Mouse (Mus musculus) liver, embryonic 12.5 days (tissue): ENCODE measurements around the gene Lrrc37a. TPM values are rescaled to one million over a fixed set of nuclear protein-coding genes. Genes with fewer than 3 reads are reported as not detected.
"Not testable (repeated sequence)": the region's sequence is repeated elsewhere in the genome, so short reads cannot be mapped to it uniquely, and the experiment has no call there.

Experiments
- ATAC-seq: fragments of 200-750 bp; cut with Nextera tagmentation; 2 replicates; pipeline ENCODE4 v1.8.0; 2017; ENCODE audit warnings: moderate number of reproducible peaks, mild to moderate bottlenecking, moderate library complexity
- H3K27ac ChIP-seq: fragments of 300-500 bp; sonication (generic); 2 replicates; pipeline ENCODE4 v1.5.1; 2016; ENCODE audit warnings: mild to moderate bottlenecking
- H3K27me3 ChIP-seq: fragments of 300-500 bp; sonication (generic); replicated peaks from 2 replicates; pipeline ENCODE4 v1.6.1; 2016; ENCODE audit warnings: mild to moderate bottlenecking, moderate library complexity
- H3K36me3 ChIP-seq: fragments of 300-500 bp; sonication (generic); 2 replicates; pipeline ENCODE4 v1.6.1; 2016; ENCODE audit warnings: mild to moderate bottlenecking, moderate library complexity
- H3K4me1 ChIP-seq: fragments of 300-500 bp; sonication (generic); 2 replicates; pipeline ENCODE4 v1.6.1; 2016
- H3K4me2 ChIP-seq: fragments of 300-500 bp; sonication (generic); 2 replicates; pipeline ENCODE4 v1.6.1; 2016; ENCODE audit warnings: mild to moderate bottlenecking, moderate library complexity
- H3K4me3 ChIP-seq: fragments of 300-500 bp; sonication (generic); 2 replicates; pipeline ENCODE4 v1.5.1; 2016; ENCODE audit warnings: mild to moderate bottlenecking, moderate library complexity
- H3K9ac ChIP-seq: fragments of 300-500 bp; sonication (generic); 2 replicates; pipeline ENCODE4 v1.6.1; 2016; ENCODE audit warnings: mild to moderate bottlenecking, moderate library complexity
- H3K9me3 ChIP-seq: fragments of 300-500 bp; sonication (generic); replicated peaks from 2 replicates; pipeline ENCODE4 v1.6.1; 2016; ENCODE audit warnings: mild to moderate bottlenecking, moderate library complexity
- WGBS: fragments of 180-500 bp; shearing (Covaris S2); methylation state at CpG from one replicate; pipeline ENCODE4 v1.1.7; 2016; ENCODE audit not compliant: insufficient replicate concordance; 5-methylcytosine and 5-hydroxymethylcytosine counted together
- polyA plus RNA-seq: library from polyadenylated mRNA; unstranded; fragments of >200 nt; fragmentation: Nextera tagmentation; extraction: Ambion mirVana; gene quantifications from 2 replicates; pipeline ENCODE4 v1.2.1, GENCODE M21; 2016

Lrrc37a gene
- polyA plus RNA-seq = not detected in 2 replicates

DNA sequence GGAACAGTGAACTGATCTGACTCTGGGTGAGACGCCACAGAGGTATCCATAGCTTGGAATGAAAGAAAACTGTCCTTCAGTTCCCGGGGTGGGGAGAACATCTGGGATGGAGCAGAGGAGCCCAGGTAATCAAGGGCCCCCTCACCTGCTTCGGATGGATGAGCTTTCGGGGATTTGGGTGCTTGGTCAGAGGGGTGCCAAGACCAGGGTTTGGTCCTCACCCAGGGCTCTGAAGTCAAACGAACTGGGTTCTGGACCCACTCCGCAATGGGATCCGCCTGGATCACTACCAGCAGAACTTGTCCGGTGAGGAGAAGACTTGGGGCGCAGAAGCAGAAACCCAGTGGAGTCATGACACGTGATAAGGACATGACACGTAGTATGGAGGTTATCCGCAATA lies at the start of gene Lrrc37a:
Gene Lrrc37a, minus strand, starts transcription at position 101 of the 400 bp plus-strand sequence.
- Histone ChIP-seq H3K36me3 (no peaks in the 10 kb centered on the region), H3K4me1 (no peaks in the 10 kb centered on the region), H3K4me3 (no peak within 1 kb of the TSS), H3K27ac (no peak within 1 kb of the TSS), H3K9ac (no peak within 1 kb of the TSS), H3K4me2 (no peak within 1 kb of the TSS), H3K27me3 (no peaks in the 10 kb centered on the region), H3K9me3 (no peaks in the 10 kb centered on the region)
- 72% methylated on average over 12 of the region's 12 CpGs for WGBS
- no peak for ATAC-seq

DNA sequence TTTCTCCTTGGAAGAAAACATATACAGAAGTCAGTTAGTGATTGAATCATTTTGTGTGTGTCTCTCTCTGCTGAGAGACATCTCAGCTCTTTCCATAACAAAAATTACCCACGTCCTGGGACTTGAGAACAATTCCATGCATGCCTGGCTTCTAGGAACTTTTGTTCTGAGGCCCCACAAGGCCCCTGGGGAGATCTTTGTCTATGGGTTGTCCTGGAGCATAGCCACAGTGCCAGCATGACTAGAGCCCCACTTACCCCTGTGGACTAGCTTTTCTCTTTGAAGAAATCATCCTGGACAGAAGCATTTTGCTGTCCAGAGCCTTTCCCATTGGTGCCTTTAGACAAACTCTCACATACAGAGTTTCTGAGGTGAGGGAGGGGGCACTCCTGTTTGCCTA lies 30.6 kb upstream of the Lrrc37a start:
- H3K9me3 ChIP-seq, H3K27me3 ChIP-seq, H3K36me3 ChIP-seq, H3K4me2 ChIP-seq, ATAC-seq, H3K27ac ChIP-seq, H3K4me1 ChIP-seq, H3K4me3 ChIP-seq, H3K9ac ChIP-seq: not testable (repeated sequence)
- WGBS = 10% methylated on average over 1 of the region's 1 CpGs

DNA sequence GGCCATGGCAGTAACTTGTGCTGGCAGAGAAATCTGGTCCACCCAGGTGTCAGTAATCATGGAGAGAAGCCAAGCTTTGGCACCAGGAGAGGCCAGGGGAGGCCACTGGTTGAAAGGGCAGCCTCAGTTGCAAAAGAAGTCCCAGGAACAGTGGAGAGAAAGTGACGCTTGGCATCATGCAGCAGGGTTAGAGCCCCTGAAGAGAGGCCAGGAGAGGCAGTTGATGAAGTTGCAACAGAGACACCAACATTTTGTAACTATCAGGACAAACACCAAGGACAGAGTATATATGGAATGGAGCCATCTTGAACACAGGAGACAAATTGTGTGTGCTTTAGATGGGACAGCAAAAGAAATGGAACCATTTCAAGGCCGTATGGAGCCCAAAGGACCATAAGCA lies 7.7 kb upstream of the Lrrc37a start:
- Histone ChIP-seq H3K9me3 (0 out of 2 replicates have a peak, but pooled peaks cover 4% of the 10 kb centered on the region), H3K4me2 (no peak overlapping the region), H3K36me3 (no peaks in the 10 kb centered on the region), H3K27ac (no peak overlapping the region), H3K9ac (no peak overlapping the region), H3K4me3 (no peak overlapping the region), H3K4me1 (no peaks in the 10 kb centered on the region), H3K27me3 (no peaks in the 10 kb centered on the region)
- 76% methylated on average over 2 of the region's 2 CpGs for WGBS
- ATAC-seq = no peak

DNA sequence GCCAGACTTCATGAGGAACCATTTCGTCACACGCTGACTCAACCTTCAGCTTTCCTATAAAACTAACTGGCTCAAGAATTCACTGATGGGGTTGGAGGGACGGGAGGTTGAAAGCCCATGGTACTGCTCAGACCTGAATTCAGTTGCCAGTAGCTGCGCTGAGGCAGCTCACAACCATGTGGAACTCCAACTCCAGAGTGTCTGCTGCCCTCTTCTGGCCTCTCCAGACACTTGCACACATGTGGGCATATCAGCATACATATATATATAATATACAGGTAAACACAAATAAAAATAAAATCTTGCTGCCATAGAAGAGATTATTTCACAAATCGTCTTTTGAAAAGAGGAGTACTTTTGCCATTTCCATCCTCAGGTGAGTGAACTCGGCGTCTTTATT lies 40.0 kb downstream of the Lrrc37a start:
- no peak overlapping the region for H3K9ac ChIP-seq

DNA sequence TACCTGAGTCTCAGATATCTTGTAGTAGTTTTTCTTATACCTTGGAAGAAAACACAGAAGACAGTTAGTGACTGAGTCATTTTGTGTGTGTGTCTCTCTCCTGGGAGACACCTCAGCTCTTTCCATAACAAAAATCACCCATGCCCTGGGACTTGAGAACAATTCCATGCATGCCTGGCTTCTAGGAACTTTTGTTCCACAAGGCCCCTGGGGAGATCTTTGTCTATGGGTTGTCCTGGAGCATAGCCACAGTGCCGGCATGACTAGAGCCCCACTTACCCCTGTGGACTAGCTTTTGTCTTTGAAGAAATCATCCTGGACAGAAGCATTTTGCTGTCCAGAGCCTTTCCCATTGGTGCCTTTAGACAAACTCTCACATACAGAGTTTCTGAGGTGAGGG lies 53.3 kb downstream of the Lrrc37a start:
- not testable (repeated sequence) for H3K9ac ChIP-seq, H3K27ac ChIP-seq, H3K4me2 ChIP-seq, H3K4me3 ChIP-seq, H3K27me3 ChIP-seq, ATAC-seq, H3K9me3 ChIP-seq, H3K36me3 ChIP-seq, H3K4me1 ChIP-seq
- WGBS = 87% methylated on average over 1 of the region's 1 CpGs

More for the DNA sequence above, 40.0 kb downstream of the Lrrc37a start:
- Histone ChIP-seq H3K4me1 (no peaks in the 10 kb centered on the region), H3K9me3 (no peaks in the 10 kb centered on the region), H3K4me3 (no peak overlapping the region), H3K36me3 (no peaks in the 10 kb centered on the region), H3K27me3 (no peaks in the 10 kb centered on the region), H3K4me2 (no peak overlapping the region), H3K27ac (no peak overlapping the region)
- WGBS = 56% methylated on average over 7 of the region's 7 CpGs
- ATAC-seq = no peak

DNA sequence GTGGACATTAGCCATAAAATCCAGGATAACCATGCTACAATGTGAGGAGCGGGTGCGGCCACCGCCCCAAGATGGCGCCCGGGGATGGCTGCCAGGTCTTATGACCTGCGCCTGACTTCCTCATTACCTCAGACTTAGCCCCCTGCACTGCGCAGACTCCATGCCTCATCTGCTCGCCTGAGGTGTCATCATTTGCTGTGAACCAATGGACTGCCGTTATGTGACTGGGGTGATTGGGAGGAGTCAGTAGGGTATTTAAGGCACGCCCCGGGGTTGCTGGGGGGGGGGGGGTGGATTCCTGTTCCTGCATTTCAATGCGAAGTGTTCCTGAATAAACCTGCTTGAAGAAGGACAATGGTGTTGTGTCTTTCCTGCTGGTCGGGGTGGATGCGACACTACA lies 54.7 kb downstream of the Lrrc37a start:
- WGBS = 82% methylated on average over 14 of the region's 14 CpGs
- ATAC-seq = not testable (repeated sequence)

DNA sequence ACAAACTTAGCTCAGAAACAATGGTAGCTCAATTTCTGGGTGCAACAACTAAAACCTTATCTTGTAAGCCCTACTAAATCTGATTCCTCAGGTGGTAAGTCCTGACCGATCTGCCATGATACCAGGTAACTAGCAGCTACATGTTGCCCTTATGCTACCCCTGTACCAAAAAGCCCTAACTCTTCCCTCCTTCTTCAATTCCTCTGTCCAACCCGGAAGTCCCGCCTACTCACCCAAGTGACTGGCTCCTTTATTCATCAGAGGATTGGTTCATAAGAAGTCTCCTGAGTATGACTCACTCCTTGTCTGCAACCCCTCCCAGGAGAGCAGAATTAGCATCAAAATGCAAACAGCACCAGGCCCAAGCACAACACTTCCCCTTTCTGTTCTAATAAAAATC lies 60.7 kb downstream of the Lrrc37a start:
- Histone ChIP-seq H3K36me3 (no peaks in the 10 kb centered on the region), H3K4me2 (no peak overlapping the region), H3K4me1 (no peaks in the 10 kb centered on the region), H3K4me3 (no peak overlapping the region), H3K9me3 (no peaks in the 10 kb centered on the region), H3K27me3 (no peaks in the 10 kb centered on the region), H3K9ac (no peak overlapping the region), H3K27ac (no peak overlapping the region)
- ATAC-seq = no peak
- WGBS = 86% methylated on average over 3 of the region's 3 CpGs

More for the DNA sequence above, 54.7 kb downstream of the Lrrc37a start:
- H3K4me2 ChIP-seq, H3K27ac ChIP-seq, H3K27me3 ChIP-seq, H3K9ac ChIP-seq, H3K36me3 ChIP-seq, H3K4me3 ChIP-seq, H3K9me3 ChIP-seq, H3K4me1 ChIP-seq: not testable (repeated sequence)

DNA sequence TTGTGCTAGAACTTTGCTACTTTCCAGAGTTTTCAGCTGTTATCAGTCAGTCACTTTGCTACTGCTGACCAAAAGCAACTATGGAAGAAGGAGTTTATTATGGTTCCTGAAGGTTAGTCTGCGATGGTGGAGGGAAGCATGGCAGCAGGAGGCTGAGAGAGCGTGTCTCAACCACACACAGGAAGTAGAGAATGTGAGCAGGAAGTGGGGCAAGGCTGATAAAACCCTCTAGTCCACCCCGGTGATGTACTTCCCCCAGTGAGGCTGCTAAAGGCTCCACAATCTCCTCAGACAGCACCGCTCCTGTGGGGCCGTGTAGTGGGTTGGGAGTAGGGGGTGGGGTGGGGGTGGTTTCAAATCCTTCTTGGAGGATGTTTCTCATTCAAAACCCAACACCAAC lies 68.1 kb downstream of the Lrrc37a start:
- Histone ChIP-seq H3K27ac (no peak overlapping the region), H3K9me3 (no peaks in the 10 kb centered on the region), H3K4me1 (0 out of 2 replicates have a peak, but pooled peaks cover 5% of the 10 kb centered on the region), H3K4me3 (no peak overlapping the region), H3K9ac (no peak overlapping the region), H3K27me3 (no peaks in the 10 kb centered on the region), H3K4me2 (no peak overlapping the region), H3K36me3 (no peaks in the 10 kb centered on the region)
- 27% methylated on average over 5 of the region's 5 CpGs for WGBS
- 0 out of 2 replicates have a peak, but pooled peaks have one; percentile 30 for ATAC-seq

DNA sequence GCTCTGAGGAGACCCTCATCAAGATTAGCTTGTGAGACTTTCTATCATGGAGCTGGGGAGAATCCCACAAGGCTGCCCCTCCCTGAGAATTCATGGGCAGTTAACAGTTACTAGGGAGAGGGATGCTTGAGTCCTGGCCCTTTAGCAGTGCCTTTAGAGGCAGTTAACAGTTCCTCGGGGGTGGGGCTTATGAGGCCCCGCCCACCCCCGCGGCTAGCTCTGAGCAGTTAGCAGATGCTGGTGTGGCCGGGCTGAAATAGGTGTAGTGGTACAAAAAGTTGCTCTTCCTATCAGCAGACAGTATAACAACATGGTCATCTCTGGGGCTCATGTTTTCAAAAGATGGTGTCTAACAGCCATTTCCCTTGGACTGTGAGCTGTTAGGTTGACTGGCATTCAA lies 79.4 kb downstream of the Lrrc37a start:
- WGBS = 19% methylated on average over 5 of the region's 5 CpGs
- Histone ChIP-seq H3K36me3 (no peaks in the 10 kb centered on the region), H3K9me3 (no peaks in the 10 kb centered on the region), H3K27ac (no peak overlapping the region), H3K4me3 (no peak overlapping the region), H3K4me2 (no peak overlapping the region), H3K4me1 (no peaks in the 10 kb centered on the region), H3K9ac (no peak overlapping the region), H3K27me3 (no peaks in the 10 kb centered on the region)
- ATAC-seq = no peak

DNA sequence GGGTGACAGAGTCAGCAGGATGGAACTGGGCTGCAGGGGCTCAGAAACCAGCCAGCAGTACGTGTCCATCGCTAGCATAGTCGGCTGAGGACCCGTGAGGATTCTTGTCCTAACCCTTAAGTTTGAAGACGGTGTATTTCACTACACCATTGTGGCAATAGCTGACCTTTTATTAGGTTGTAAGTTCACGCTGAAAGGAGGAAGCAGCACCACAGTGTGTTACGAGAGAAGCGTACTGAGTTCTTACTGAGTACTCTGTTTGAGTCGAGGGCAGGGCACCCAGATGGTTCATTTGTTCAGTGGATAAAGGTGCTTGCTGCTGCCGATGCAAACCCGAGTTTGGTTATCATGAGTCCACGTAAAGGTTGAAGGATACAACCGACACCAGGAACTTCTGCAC lies 84.7 kb downstream of the Lrrc37a start:
- Histone ChIP-seq H3K4me1 (no peaks in the 10 kb centered on the region), H3K4me3 (no peak overlapping the region), H3K36me3 (no peaks in the 10 kb centered on the region), H3K9ac (no peak overlapping the region), H3K4me2 (no peak overlapping the region), H3K27me3 (no peaks in the 10 kb centered on the region), H3K27ac (no peak overlapping the region), H3K9me3 (no peaks in the 10 kb centered on the region)
- 67% methylated on average over 13 of the region's 13 CpGs for whole genome bisulfite sequencing
- no peak for ATAC-seq

DNA sequence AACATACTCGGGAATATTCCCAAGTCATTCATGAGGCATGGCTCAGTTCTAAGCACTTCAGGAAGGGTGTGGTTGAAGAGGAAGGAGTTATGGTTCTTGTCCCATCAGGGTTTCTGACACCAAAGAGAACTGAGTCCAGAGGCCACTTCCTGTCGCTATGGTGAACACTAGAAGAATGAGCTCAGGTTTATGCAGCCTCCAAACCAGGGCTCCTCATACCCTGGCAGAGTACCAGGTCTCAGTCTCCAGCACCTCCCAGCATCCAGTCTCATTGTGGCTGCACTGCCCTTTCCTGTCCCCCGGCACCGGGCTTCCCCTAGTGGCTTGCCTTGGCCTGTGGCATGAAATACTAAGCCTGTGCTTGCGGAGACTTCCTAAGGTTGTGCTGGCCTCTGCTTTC lies 85.2 kb downstream of the Lrrc37a start:
- 44% methylated on average over 5 of the region's 5 CpGs for WGBS
- Histone ChIP-seq H3K9me3 (no peaks in the 10 kb centered on the region), H3K9ac (no peak overlapping the region), H3K27me3 (no peaks in the 10 kb centered on the region), H3K36me3 (no peaks in the 10 kb centered on the region), H3K4me3 (no peak overlapping the region), H3K27ac (no peak overlapping the region), H3K4me1 (no peaks in the 10 kb centered on the region), H3K4me2 (no peak overlapping the region)
- no peak for ATAC-seq

DNA sequence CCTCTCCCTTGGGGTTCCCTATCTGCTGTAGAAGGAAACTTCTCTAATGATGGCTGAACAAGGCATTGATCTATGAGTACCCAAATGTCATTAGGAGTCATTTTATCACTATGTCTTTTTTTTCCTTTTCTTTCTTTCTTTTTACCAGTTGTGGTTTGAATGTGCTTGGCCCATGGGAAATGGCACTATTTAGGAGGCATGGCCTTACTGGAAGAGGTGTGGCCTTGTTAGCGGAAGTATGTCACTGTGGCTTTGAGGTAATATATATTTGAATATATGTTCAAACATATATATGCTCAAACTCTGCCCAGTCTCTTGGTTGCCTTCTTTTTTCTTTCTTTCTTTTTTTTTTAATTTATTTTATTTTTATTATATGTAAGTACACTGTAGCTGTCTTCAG lies 90.9 kb downstream of the Lrrc37a start:
- no peak for ATAC-seq
- no peaks in the 10 kb centered on the region for H3K9me3 ChIP-seq
- H3K4me2 ChIP-seq = peak overlapping the region; percentile 77
- peaks cover 7% of the 10 kb centered on the region; the same call in 1 of the 2 replicates for H3K36me3 ChIP-seq
- H3K4me1 ChIP-seq = peaks cover 20% of the 10 kb centered on the region
- no peaks in the 10 kb centered on the region for H3K27me3 ChIP-seq
- WGBS = 86% methylated on average over 1 of the region's 1 CpGs
- H3K9ac ChIP-seq = no peak overlapping the region
- H3K4me3 ChIP-seq = no peak overlapping the region
- no peak overlapping the region for H3K27ac ChIP-seq

DNA sequence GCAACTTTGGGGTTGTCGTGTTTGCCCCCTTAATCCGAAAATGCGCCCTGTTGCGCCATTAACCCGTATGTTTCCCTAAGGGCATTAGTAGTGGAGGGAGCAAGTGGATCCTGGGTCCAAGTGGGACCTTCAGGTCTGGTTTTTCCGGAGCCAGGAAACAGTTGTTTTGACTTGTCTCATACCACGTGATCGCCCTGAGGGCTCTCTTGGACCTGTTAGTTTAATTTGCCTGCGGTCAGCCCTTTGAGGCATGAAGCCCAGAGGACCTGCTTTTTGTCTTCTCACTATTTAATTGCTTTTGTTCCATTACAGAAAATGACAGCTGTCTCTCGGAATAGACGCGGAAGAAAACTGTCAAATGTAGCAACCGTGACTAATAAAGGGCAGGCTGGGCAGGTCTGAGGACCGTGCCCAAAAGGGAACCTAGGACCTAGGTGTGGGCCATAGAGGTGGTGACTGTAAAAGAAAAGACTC lies 91.4 kb downstream of the Lrrc37a start:
- Histone ChIP-seq H3K4me2 (peak overlapping the region; percentile 77), H3K9me3 (no peaks in the 10 kb centered on the region), H3K36me3 (peaks cover 8% of the 10 kb centered on the region; the same call in 1 of the 2 replicates), H3K27ac (no peak overlapping the region), H3K4me1 (peaks cover 20% of the 10 kb centered on the region), H3K27me3 (no peaks in the 10 kb centered on the region), H3K9ac (peak overlapping the region; percentile 65), H3K4me3 (peak overlapping the region; percentile 86)
- 5% methylated on average over 14 of the region's 14 CpGs for WGBS
- ATAC-seq = peak; percentile 20
